Mouse (Mus musculus): ENCODE measurements around the gene Ak8.
A peak's percentile ranks its signal among the peaks of the same experiment; 100 is the strongest.

Gene Ak8

DNA sequence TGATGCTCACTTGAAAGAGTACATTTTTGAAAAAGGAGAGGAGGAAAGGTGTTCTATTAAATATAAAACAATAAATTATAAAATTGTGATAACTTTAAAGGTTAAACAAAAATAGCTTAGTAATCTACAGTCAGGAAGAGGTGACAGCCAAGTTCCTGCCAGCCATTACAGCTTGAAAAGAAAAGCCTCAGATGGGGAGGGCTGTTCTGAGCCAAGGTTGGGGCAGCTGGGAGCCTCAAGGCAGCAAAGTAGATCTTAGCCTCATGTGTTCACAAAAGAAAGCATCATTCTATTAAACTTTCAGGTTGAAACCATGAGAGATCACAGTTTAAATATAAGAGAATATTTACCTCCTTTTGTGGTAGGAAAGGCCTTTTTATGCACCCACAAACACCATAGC is 30.7 kb downstream of the Ak8 start:
- DNase-seq (ENCODE audit: low read depth, low spot score), result no peak

DNA sequence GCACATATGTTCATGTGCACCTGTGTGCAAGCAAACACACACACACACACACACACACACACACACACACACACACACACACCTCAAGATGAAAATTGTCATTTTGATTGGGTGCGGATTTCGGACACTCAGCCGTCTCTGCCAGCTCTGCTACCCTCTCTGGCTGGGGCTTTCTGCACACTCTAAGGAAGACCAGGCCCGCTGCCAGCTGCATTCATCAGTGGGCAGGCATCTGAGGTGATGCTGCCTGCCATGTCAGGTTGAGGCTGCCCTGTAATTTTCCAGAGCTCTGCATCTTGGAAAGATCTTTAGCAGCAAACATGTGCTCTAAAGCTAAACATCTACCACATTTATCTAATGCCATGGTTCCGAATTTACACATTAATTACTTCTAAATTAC is 37.1 kb downstream of the Ak8 start:
- no peak for DNase-seq (ENCODE audit: low read depth, low spot score)

DNA sequence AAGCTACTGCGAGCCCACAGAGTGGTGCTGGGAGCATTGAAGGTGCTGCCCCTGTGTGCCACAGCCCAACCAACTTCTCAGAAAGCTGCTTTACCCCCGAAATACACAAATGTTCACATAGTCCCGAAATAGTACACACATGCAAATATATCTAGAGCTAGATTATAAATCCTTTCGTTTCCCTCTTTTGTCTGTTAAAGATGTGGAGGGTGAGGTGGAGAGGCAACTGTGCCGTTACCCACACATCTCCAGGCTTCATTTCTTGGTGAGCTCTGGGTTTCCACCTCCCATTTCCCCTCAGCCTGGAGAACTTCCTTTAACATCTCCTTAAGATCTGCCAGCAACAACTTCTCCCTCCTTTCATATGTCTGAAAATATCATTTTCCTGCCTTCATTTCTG is 40.2 kb downstream of the Ak8 start:
- DNase-seq (ENCODE audit: low read depth, low spot score), result no peak

DNA sequence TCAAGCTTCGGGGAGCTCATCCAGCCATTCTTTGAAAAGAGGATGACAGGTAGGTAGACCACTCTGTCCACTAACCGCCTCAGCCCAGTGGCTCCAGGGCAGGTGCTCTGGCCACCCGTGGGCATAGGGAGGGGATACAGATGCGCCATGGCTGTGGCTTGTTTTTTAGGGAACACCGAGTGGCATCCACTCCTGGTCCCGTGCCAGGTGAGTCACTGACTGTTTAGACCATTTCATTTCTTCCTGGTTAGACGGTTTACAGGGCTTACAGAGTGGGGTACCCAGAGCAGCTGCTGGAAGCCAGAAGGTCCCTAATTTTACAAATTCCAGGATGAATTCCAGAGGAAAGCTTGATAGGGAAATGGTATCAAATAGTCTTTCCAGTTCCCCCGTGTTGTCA is 42.7 kb downstream of the Ak8 start:
- no peak for DNase-seq (ENCODE audit: low read depth, low spot score)

DNA sequence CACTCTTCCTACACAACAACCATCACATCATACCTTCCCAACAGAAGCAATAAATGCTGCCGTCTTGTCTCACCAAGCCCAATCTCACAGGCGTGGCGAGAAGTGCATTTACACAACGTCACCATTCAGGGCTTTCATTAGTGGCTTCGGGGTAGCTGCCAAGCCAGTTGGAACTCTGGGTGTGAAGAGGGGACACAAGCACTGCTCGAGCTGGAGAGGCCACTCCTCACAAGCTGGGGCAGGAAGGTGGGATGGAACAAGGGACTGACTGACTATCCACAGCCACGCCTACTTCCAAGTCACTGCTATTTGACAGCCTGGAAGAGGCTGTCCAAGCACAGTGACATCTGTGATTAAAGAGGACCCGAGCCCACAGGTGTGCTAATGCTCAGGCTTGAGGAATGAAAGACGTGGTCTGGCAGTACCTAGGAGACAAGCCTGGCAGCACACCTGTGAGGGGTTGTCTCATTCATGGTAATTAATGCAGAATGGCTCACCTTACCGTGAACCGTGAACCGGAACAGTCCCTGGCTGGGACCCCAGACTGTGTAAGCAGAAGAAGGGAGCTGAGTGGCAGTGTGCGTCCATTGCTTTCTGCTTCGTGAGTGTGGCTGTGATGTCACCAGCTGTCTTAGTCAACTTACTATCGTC is 46.8 kb downstream of the Ak8 start:
- DNase-seq (ENCODE audit: low read depth, low spot score), result no peak

DNA sequence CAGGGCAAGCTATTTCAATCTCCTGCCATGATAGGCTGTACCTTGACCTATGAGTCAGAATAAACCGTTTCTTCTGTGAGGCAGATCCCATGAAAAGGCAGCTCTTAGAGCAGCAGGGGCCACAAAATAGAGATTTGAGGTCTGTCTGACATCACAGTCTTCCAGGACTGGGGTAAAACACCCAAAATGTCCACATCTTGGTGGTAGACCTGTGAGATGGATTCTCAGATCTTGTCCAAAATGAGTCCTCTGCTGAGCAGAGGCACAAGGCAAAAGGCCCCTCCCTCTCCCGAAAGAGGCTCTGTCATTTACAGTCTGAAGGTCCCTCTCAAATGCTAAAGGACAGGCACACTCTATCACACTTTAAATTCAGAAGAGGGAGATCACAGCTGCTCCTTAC is 47.7 kb downstream of the Ak8 start:
- no peak for DNase-seq (ENCODE audit: low read depth, low spot score)

DNA sequence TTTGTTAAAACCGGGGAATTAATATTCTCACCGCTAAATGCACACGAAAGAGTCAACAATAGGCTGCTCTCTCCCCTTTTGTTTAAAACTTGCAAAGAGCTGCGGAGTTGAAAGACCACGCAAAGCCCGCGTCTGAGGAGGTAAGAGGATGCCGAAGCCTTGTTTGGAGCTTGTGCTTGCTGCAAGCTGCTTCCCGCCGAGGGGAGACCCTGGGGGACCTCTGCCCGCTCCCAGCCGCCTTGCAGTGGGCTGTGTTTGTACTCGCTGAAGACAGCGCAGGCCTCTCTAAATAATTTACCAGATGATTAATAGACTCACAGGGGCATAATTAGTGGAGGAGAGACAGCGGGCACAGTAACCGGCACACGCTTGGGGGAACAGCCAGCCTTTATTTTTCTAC is 51.2 kb downstream of the Ak8 start:
- peak; percentile 36 for DNase-seq (ENCODE audit: low read depth, low spot score)

DNA sequence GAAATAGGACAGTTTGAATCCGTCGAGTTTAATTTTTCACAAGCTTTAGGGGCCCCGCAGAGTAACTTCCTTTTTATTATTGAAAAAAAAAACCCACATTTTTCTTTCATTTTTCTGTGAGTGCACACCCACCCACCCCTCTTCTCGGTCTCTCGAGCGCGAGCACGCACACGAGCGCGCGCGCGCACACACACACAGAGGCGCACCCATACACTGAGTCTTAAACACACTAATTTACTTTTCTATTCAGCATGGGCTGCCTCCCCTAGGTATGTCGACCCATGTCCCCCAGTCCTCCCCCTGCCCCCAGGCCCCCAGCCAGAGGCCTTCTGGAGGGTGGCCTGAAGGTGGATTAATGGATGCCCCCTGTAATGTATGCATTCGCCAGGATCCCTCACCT is 51.7 kb downstream of the Ak8 start:
- DNase-seq (ENCODE audit: low read depth, low spot score), result no peak

DNA sequence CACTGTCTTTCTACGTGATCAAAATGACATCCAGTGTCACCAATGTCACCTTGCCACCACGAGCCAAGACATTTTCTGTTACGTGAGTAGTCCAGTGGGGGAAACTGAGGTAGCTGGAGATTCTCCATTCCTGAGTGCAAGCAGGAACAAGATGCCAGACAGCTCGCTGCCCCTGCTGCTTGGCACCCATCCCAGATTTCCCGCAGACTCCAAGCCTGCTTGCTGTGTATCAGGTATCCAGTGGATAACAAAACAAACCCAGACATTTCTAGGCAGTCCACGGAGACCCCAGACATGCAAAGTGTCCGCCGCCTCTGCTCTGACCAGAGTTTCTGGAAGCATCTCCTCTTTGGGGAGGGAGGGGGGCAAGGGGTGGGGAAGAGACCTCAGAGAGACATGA is 52.4 kb downstream of the Ak8 start:
- DNase-seq (ENCODE audit: low read depth, low spot score), result no peak

DNA sequence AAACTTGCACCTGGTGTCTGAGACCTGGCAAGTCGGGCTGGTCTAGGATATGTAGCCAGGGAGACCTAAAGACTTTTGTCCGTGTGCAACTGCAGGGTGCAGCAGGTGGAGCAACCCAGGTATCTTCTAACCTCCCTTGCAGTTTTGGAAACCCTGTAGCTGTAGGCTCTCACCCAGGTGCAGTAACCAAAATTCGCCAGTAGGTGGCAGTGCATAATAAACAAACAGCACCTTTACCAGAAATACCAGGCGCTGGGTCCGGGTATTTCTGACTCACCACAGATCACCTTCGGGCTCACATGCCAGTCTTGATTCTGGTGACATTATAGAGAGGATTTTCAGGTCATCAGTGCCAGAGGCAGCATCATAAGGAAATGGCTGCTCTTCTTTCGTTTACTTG is 55.5 kb downstream of the Ak8 start:
- DNase-seq (ENCODE audit: low read depth, low spot score), result peak; percentile 87

DNA sequence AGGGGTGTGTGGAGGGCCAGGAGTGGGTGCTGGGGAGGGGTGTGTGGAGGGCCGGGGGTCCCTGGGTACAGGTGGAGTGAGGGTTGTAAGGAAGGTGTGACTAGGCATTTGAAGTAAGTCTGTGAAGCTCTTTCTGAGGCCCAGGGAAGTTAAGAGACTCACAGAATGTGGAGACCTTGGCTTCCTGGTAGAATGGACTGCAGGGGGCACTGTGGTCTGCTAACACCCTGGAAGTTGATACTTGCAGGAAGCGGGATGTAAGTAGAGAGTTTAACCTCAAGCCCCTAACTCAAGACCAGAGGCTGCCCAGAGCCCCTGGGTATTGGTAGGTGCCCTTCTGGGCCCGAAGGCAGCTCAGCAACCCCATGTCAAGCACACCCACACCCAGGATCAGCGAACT is 56.2 kb downstream of the Ak8 start:
- DNase-seq (ENCODE audit: low read depth, low spot score), result peak; percentile 69

DNA sequence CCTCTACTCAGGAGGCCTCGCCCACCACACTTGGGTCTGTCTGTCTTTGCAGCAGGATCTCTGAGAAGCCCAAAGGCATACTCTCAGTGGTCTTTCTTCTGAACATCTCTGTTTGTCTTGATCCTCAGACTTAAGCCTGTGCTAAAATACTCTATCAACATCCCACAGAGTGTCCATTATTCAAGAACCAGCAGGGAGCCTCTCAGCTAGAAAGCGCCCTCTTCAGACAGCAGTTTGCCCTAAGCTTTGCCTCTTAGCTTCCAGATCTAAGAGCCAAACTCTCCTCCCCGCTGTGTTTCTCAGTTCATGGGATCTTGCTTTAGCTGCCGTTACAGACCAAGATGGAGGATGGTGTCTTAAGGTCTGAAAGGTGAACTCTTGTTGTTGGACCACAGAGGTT is 59.5 kb downstream of the Ak8 start:
- no peak for DNase-seq (ENCODE audit: low read depth, low spot score)

DNA sequence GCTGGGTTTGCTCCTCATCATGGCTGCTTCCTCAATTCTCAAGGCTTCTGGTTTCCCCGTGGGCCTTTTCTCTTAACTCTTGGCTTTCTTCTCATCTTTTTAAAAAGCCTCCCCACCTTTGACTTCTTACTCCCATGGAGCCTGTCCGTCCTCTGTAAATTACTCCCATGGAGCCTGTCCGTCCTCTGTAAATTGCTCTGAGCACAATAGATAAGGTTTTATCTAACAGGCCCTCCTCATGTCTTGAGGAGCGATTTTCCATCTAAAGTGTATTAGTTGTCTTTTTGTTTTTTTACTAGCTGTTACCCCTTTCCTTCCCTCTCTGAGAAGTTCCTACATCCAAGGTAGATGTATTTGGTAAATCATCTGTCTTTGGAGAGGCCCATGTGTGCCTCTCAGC is 66.6 kb downstream of the Ak8 start:
- DNase-seq (ENCODE audit: low read depth, low spot score), result no peak

DNA sequence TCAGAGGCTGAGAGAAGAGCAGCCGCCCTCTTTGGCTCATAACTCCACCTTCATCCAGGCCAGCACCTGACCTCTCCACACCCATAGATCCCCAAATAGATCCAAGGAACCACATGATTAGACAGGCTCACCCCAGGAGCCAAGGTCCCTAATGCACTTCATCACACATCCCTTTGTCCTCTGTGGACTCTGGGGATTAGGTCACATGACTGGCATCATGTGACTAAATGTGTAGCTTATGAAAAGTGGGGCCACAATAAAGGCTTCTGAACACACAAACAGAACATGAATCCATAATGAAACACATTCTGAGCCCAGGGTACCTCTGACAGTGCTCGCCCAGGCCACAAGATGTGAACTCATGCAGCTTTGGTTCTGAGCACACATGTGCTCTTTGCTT is 67.1 kb downstream of the Ak8 start:
- DNase-seq (ENCODE audit: low read depth, low spot score), result no peak

DNA sequence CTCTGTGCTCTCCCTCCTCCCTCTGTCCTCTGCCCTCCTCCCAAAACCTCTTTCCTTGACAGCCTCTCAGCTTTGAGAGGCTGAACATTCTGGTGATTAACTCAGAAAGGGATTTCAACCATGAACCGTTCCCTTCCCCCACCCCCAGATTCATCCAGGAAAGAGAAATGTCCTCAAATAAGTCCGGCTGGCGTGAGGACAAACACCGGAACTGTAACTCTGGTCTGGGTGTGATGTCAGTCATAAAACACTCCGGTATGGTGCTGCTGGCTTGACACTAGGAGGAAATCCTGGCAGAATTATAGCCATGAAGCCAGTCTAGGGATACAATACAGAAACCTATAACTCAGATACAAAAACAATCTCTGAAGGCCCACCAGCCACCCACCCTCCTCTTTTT is 70.7 kb downstream of the Ak8 start:
- DNase-seq (ENCODE audit: low read depth, low spot score), result no peak

DNA sequence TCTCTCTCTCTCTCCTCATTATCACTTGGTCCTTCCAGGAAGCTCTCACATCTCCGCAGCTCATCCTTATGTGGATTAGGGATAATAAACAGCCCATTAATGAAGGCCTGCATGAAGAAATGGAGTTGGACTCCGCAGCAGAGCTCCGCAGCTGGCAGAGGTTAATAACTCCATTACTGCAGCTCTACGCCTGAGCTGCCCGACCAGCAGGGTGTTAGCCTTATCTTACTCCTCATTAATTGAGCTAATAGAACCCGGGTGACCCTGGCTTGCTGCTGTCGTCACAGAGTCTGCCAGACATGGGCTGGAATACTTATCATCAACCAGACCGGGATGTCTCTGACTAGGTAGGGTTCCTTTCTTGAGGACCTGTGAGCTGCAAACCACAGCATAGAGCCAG is 74.1 kb downstream of the Ak8 start:
- no peak for DNase-seq (ENCODE audit: low read depth, low spot score)

DNA sequence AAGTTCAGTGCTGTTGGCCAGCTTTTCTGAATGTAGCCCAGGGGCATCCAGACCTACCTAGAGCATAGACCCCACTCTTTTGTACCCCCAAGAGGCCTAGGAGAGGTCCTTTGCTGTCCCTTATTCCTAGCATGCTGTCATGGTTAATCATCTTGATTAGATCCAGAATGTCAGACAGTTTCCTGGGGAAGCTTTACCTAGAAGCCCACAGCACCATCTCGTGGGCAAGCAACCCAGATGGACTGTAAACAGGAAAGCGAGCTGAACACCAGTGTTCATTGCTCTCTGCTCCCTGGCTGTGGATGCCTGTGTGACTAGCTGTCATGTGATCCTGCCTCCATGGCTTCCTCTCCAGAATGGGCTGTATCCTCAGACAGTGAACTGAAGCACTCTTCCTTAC is 76.8 kb downstream of the Ak8 start:
- DNase-seq (ENCODE audit: low read depth, low spot score), result no peak

DNA sequence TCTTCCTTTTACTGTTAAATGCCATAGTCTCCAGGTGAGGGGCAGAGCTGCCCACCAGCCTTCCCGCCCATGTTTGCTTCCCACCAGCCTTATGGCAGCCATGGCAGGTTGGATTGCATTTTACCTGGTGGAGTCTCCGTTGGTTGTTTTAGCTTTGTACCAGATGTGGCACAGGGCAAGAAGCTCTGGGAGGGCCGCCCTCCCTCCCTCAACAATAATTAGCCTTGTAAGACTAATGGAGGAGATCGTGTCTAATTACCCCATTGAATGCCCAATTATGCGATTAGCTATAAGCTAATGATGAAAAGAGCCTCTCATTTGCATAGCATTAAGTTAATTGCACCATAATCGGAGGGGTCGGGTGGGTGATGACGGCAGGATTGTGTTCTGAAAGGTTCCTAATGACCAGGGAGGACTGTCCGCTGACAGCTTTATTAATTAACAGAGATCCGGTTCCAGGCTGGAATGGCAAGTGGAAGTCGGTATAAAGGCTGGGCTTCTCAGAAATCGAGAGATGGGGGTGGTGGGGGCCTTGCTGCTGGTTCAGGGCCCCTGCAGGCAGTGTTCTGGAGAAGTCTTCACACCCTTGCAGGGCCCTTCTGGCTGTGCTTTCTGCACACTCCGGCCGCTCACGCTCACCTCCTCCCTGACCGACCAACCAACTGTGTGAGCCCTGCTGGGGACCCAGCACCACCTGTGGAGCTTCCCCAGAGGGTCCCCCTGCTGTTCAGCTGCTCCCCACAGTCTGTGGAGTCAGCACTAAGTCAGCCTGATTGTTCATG is 80.2 kb downstream of the Ak8 start:
- DNase-seq (ENCODE audit: low read depth, low spot score), result no peak

DNA sequence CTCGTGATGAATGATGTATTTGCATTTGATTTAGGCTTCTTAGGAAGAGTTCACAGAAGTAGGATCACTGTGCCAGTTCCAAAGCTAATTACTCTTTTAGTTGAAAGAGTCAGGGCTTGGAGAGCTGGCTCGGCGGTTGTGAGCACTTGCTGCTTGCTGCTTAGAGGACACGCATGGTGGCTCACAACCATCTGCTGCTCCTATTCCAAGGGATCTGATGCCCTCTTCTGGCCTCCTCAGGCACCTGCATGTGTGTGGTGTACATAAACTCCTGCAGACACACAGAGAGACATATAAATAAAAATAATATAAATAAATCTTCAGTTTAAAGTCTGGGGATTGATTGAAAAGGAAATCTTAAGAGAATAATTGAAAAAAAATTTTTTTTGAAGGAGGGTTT is 81.3 kb downstream of the Ak8 start:
- DNase-seq (ENCODE audit: low read depth, low spot score), result no peak

DNA sequence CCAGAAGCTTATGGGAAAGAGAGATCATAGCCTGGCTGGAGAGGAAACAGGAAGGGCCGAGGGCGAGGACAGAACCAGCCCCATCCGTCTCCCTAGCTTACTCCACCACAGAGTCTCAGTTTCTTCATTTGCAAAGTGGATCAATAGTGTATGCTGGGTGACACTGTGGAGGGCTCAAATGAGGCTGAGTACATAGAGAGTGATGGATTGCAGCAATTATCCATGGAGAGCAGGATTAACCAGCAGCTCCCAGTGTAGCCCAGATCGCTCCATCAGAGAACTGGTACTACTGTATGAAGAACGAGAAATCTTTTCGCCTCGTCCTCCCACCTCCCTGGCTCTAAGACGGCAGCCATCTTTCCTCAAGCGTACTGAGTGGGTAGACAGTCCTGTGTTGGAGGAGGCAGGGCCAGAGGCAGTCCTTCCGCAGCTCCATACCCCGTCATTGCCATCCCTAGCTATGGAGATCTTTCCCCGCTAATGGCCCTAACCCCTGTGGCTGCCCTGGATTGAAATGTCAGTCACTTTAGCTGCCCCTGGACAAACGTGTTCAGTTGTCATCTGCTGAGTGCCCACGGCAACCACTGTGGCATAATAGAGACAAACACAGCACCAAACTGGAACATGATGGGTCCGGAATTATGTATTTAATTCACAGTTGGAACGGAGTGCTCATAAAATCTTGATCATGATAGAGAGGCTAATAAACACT is 86.5 kb downstream of the Ak8 start:
- no peak for DNase-seq (ENCODE audit: low read depth, low spot score)

DNA sequence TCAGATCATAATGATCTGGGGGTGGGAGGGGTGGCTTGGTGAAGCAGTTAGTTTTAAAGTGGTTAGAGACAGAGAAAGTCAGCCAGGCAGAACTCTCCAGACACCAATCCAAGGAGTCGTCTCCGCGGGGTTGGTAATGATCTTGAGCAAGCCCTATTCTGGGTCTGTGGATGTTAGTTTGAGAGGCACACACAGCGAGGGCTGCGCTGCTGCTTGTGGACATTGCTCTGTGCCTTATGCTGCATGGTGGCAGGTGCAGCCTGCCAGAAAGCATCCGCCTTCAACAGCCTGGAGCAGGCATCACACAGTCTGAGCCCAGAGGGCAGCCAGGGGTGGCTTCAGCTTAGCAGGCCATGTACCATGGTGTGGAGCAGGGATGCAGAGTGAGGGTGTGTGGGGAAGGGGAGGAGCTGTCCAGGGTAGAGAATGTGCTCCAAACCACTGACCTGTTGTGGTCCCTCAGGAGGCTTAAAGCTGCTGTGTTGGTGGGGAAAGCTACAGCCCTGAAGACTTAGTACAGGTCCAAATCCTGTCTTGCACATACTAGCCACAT is 87.2 kb downstream of the Ak8 start:
- no peak for DNase-seq (ENCODE audit: low read depth, low spot score)

DNA sequence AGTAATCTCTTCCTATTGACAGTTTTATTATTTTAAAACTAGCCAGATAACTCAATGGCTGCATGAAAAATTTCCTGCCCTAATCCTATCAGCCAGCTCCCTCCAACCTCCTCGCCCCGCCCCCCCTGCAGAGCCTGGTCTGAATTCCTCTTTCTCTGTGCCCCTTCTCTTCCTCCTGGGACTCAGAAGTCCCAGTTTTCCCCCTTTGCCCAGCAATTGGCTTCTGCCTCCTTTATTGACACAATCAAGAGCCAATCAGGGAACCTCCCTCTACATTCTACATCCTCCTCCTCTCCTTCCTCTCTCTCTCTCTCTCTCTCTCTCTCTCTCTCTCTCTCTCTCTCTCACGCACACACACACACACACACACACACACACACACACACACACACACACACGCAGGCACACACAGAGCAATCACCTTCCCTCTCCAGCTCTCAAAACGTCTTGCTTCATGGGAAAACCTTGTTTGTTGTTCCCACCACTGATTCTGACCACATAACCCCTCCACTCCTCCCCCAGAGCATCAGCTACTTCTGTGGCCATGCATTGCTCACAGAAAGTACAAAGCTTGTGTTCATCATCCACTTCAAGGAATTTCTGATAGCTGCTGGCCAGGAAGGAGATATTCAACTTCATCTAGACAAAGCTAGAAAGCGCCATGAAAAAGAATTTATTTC is 93.1 kb downstream of the Ak8 start:
- DNase-seq (ENCODE audit: low read depth, low spot score), result peak; percentile 84
